Mouse (Mus musculus) ZHBTc4 (cell line): ENCODE measurements around the gene Gm45021.
A peak's percentile ranks its signal among the peaks of the same experiment; 100 is the strongest.

Source experiments
- DNase-seq: peaks from one replicate; pipeline ENCODE4 v3.0.0-alpha.2; 2011; ENCODE audit warnings: low read depth, low spot score

The Gm45021 gene

GRCm38 (mm10) chr6:48613464-48613863 lies 24.1 kb downstream of the Gm45021 start:
- no peak for DNase-seq

- DNase-seq = no peak
Observed at GRCm38 (mm10) chr6:48614756-48615155, 25.3 kb downstream of the Gm45021 start.

- peak; percentile 73 for DNase-seq
Observed at GRCm38 (mm10) chr6:48620031-48620430, 30.6 kb downstream of the Gm45021 start.

GRCm38 (mm10) chr6:48622186-48622843 lies 32.9 kb downstream of the Gm45021 start:
- peak; percentile 40 for DNase-seq

GRCm38 (mm10) chr6:48623460-48623859 lies 34.0 kb downstream of the Gm45021 start:
- DNase-seq = peak; percentile 67

- DNase-seq = no peak
Observed at GRCm38 (mm10) chr6:48626464-48626863, 37.1 kb downstream of the Gm45021 start, which contains the start of gene AI854703. Gene AI854703, plus strand, starts transcription at chr6:48626764.

- DNase-seq = peak; percentile 77
Observed at GRCm38 (mm10) chr6:48626984-48627383, 37.6 kb downstream of the Gm45021 start.

GRCm38 (mm10) chr6:48627511-48627924 lies 38.1 kb downstream of the Gm45021 start:
- no peak for DNase-seq

- DNase-seq = no peak
Observed at GRCm38 (mm10) chr6:48628377-48628776, 39.0 kb downstream of the Gm45021 start.

- peak; percentile 59 for DNase-seq
Observed at GRCm38 (mm10) chr6:48628808-48629660, 39.6 kb downstream of the Gm45021 start.

GRCm38 (mm10) chr6:48629661-48630034 lies 40.2 kb downstream of the Gm45021 start:
- DNase-seq = no peak

- no peak for DNase-seq
Observed at GRCm38 (mm10) chr6:48630831-48631230, 41.4 kb downstream of the Gm45021 start.

GRCm38 (mm10) chr6:48635105-48635504 lies 45.7 kb downstream of the Gm45021 start:
- no peak for DNase-seq

- no peak for DNase-seq
Observed at GRCm38 (mm10) chr6:48636515-48636914, 47.1 kb downstream of the Gm45021 start.

GRCm38 (mm10) chr6:48637811-48638500 lies 48.5 kb downstream of the Gm45021 start:
- DNase-seq = no peak

GRCm38 (mm10) chr6:48638553-48638952 lies 49.1 kb downstream of the Gm45021 start:
- DNase-seq = no peak

- DNase-seq = no peak
Observed at GRCm38 (mm10) chr6:48641391-48641790, 52.0 kb downstream of the Gm45021 start.

GRCm38 (mm10) chr6:48642764-48643292 lies 53.4 kb downstream of the Gm45021 start:
- peak; percentile 85 for DNase-seq

- DNase-seq = peak; percentile 77
Observed at GRCm38 (mm10) chr6:48645660-48646308, 56.4 kb downstream of the Gm45021 start.

- DNase-seq = no peak
Observed at GRCm38 (mm10) chr6:48646309-48646690, 56.9 kb downstream of the Gm45021 start.

- peak; percentile 62 for DNase-seq
Observed at GRCm38 (mm10) chr6:48646995-48647394, 57.6 kb downstream of the Gm45021 start, which contains the start of gene Gimap8. Gene Gimap8, plus strand, starts transcription at chr6:48647234.
